Mouse (Mus musculus) erythroblast, embryonic 14.5 days (primary cell): ENCODE data around the gene Mrpl1.

Experiments
- GATA1 ChIP-seq: IDR thresholded peaks from 2 replicates; pipeline ENCODE4 v1.6.1; 2012; ENCODE audit warnings: low read length, inconsistent platforms, mixed read lengths
- TAL1 ChIP-seq: IDR thresholded peaks from 3 replicates; pipeline ENCODE4 v1.6.1; 2012; ENCODE audit warnings: low read length, inconsistent platforms, mixed read lengths

- no peak for TF ChIP-seq GATA1
- TF ChIP-seq TAL1 = no peak
Observed at GRCm38 (mm10) chr5:96305786-96306185, 96.5 kb downstream of the Mrpl1 start.
